Mouse (Mus musculus): ENCODE measurements around the gene Hecw2. TPM values are rescaled to one million over a fixed set of nuclear protein-coding genes. Genes with fewer than 3 reads are reported as not detected.

Hecw2 gene
- polyA plus RNA-seq, 1 experiment: 1.3 TPM

- Histone ChIP-seq H3K27me3 (ENCODE audit: control insufficient read depth, insufficient read depth, low read length) (no peaks in the 10 kb centered on the region), H3K36me3 (ENCODE audit: control insufficient read depth, insufficient read depth, low read length) (no peaks in the 10 kb centered on the region), H3K4me1 (ENCODE audit: control insufficient read depth, insufficient read depth, low read length) (no peaks in the 10 kb centered on the region), H3K27ac (ENCODE audit: control insufficient read depth, insufficient read depth, low read depth, low read length) (peak overlapping the region; percentile 62; the same call in 1 of the 2 replicates), H3K4me3 (ENCODE audit: control insufficient read depth, low read depth, low read length) (no peak overlapping the region)
- TF ChIP-seq POLR2A (IDR thresholded peaks at IDR 0.05; ENCODE audit: control insufficient read depth, low read depth, low read length) (no peak), CTCF (IDR thresholded peaks at IDR 0.05; ENCODE audit: control insufficient read depth, insufficient read depth, insufficient replicate concordance, low read depth, low read length) (no peak)
Measured at GRCm38 (mm10) chr1:53986185-53986892, 208.6 kb downstream of the Hecw2 start.

- Histone ChIP-seq H3K4me3 (ENCODE audit: control insufficient read depth, low read depth, low read length) (no peak overlapping the region), H3K27ac (ENCODE audit: control insufficient read depth, insufficient read depth, low read depth, low read length) (no peak overlapping the region), H3K27me3 (ENCODE audit: control insufficient read depth, insufficient read depth, low read length) (no peaks in the 10 kb centered on the region), H3K36me3 (ENCODE audit: control insufficient read depth, insufficient read depth, low read length) (no peaks in the 10 kb centered on the region), H3K4me1 (ENCODE audit: control insufficient read depth, insufficient read depth, low read length) (no peaks in the 10 kb centered on the region)
- no peak for TF ChIP-seq POLR2A (IDR thresholded peaks at IDR 0.05; ENCODE audit: control insufficient read depth, low read depth, low read length)
- no peak for TF ChIP-seq CTCF (IDR thresholded peaks at IDR 0.05; ENCODE audit: control insufficient read depth, insufficient read depth, insufficient replicate concordance, low read depth, low read length)
Measured at GRCm38 (mm10) chr1:53978514-53978831, 216.5 kb downstream of the Hecw2 start.

- no peak overlapping the region for H3K4me3 ChIP-seq (ENCODE audit: control insufficient read depth, low read depth, low read length)
- peak overlapping the region; percentile 2; the same call in 1 of the 2 replicates for H3K27ac ChIP-seq (ENCODE audit: control insufficient read depth, insufficient read depth, low read depth, low read length)
- no peaks in the 10 kb centered on the region for H3K4me1 ChIP-seq (ENCODE audit: control insufficient read depth, insufficient read depth, low read length)
- H3K27me3 ChIP-seq (ENCODE audit: control insufficient read depth, insufficient read depth, low read length): no peaks in the 10 kb centered on the region
- H3K36me3 ChIP-seq (ENCODE audit: control insufficient read depth, insufficient read depth, low read length): no peaks in the 10 kb centered on the region
- TF ChIP-seq POLR2A (IDR thresholded peaks at IDR 0.05; ENCODE audit: control insufficient read depth, low read depth, low read length): no peak
- TF ChIP-seq CTCF (IDR thresholded peaks at IDR 0.05; ENCODE audit: control insufficient read depth, insufficient read depth, insufficient replicate concordance, low read depth, low read length): no peak
Measured at GRCm38 (mm10) chr1:53977806-53978513, 217.0 kb downstream of the Hecw2 start.

- Histone ChIP-seq H3K27me3 (ENCODE audit: control insufficient read depth, insufficient read depth, low read length) (no peaks in the 10 kb centered on the region), H3K4me3 (ENCODE audit: control insufficient read depth, low read depth, low read length) (no peak overlapping the region), H3K4me1 (ENCODE audit: control insufficient read depth, insufficient read depth, low read length) (no peaks in the 10 kb centered on the region), H3K36me3 (ENCODE audit: control insufficient read depth, insufficient read depth, low read length) (no peaks in the 10 kb centered on the region), H3K27ac (ENCODE audit: control insufficient read depth, insufficient read depth, low read depth, low read length) (no peak overlapping the region)
- TF ChIP-seq POLR2A (IDR thresholded peaks at IDR 0.05; ENCODE audit: control insufficient read depth, low read depth, low read length) (no peak), CTCF (IDR thresholded peaks at IDR 0.05; ENCODE audit: control insufficient read depth, insufficient read depth, insufficient replicate concordance, low read depth, low read length) (no peak)
Measured at GRCm38 (mm10) chr1:53976721-53977120, 218.2 kb downstream of the Hecw2 start.

- TF ChIP-seq POLR2A (IDR thresholded peaks at IDR 0.05; ENCODE audit: control insufficient read depth, low read depth, low read length) (no peak), CTCF (IDR thresholded peaks at IDR 0.05; ENCODE audit: control insufficient read depth, insufficient read depth, insufficient replicate concordance, low read depth, low read length) (no peak)
- no peak overlapping the region for H3K4me3 ChIP-seq (ENCODE audit: control insufficient read depth, low read depth, low read length)
- H3K27me3 ChIP-seq (ENCODE audit: control insufficient read depth, insufficient read depth, low read length): no peaks in the 10 kb centered on the region
- no peak overlapping the region for H3K27ac ChIP-seq (ENCODE audit: control insufficient read depth, insufficient read depth, low read depth, low read length)
- H3K36me3 ChIP-seq (ENCODE audit: control insufficient read depth, insufficient read depth, low read length): no peaks in the 10 kb centered on the region
- H3K4me1 ChIP-seq (ENCODE audit: control insufficient read depth, insufficient read depth, low read length): no peaks in the 10 kb centered on the region
Measured at GRCm38 (mm10) chr1:53976100-53976499, 218.9 kb downstream of the Hecw2 start.

- Histone ChIP-seq H3K36me3 (ENCODE audit: control insufficient read depth, insufficient read depth, low read length) (no peaks in the 10 kb centered on the region), H3K27me3 (ENCODE audit: control insufficient read depth, insufficient read depth, low read length) (no peaks in the 10 kb centered on the region), H3K4me3 (ENCODE audit: control insufficient read depth, low read depth, low read length) (no peak overlapping the region), H3K27ac (ENCODE audit: control insufficient read depth, insufficient read depth, low read depth, low read length) (no peak overlapping the region), H3K4me1 (ENCODE audit: control insufficient read depth, insufficient read depth, low read length) (no peaks in the 10 kb centered on the region)
- no peak for TF ChIP-seq CTCF (IDR thresholded peaks at IDR 0.05; ENCODE audit: control insufficient read depth, insufficient read depth, insufficient replicate concordance, low read depth, low read length)
- TF ChIP-seq POLR2A (IDR thresholded peaks at IDR 0.05; ENCODE audit: control insufficient read depth, low read depth, low read length): no peak
Measured at GRCm38 (mm10) chr1:53974941-53975340, 220.0 kb downstream of the Hecw2 start.

- no peaks in the 10 kb centered on the region for H3K4me1 ChIP-seq (ENCODE audit: control insufficient read depth, insufficient read depth, low read length)
- TF ChIP-seq POLR2A (IDR thresholded peaks at IDR 0.05; ENCODE audit: control insufficient read depth, low read depth, low read length): no peak
- no peak for TF ChIP-seq CTCF (IDR thresholded peaks at IDR 0.05; ENCODE audit: control insufficient read depth, insufficient read depth, insufficient replicate concordance, low read depth, low read length)
- no peak overlapping the region for H3K27ac ChIP-seq (ENCODE audit: control insufficient read depth, insufficient read depth, low read depth, low read length)
- no peaks in the 10 kb centered on the region for H3K36me3 ChIP-seq (ENCODE audit: control insufficient read depth, insufficient read depth, low read length)
- H3K4me3 ChIP-seq (ENCODE audit: control insufficient read depth, low read depth, low read length): no peak overlapping the region
- no peaks in the 10 kb centered on the region for H3K27me3 ChIP-seq (ENCODE audit: control insufficient read depth, insufficient read depth, low read length)
Measured at GRCm38 (mm10) chr1:53970326-53970977, 224.5 kb downstream of the Hecw2 start.

All from testis, adult 2 months (tissue).